Mouse (Mus musculus) MEL (cell line): ENCODE results near the gene Mark4. TPM values are rescaled to one million over a fixed set of nuclear protein-coding genes. Genes with fewer than 3 reads are reported as not detected.

Experiments
- DNase-seq: peaks from one replicate; pipeline ENCODE4 v3.0.0; 2011; ENCODE audit warnings: low read depth, low spot score
- H3K27ac ChIP-seq: 2 replicates; pipeline ENCODE4 v1.5.1; 2012; ENCODE audit warnings: low read depth, mild to moderate bottlenecking, control low read depth, low read length, moderate library complexity; ENCODE audit not compliant: control insufficient read depth
- H3K27me3 ChIP-seq, 2 experiments: fragments of 150-350 bp in 1 of 2; sonication (generic) in 1 of 2; 2 replicates each; pipeline ENCODE4 v1.6.1; 2012; ENCODE audit warnings: low read length in 2 of 2, mild to moderate bottlenecking in 2 of 2, improper control_type of control experiment in 1 of 2, moderate library complexity in 1 of 2; ENCODE audit not compliant: insufficient read depth in 2 of 2, control insufficient read depth in 1 of 2
- H3K36me3 ChIP-seq, 2 experiments: 2 replicates each; pipeline ENCODE4 v1.6.1; 2012 to 2014; ENCODE audit warnings: low read length in 2 of 2, improper control_type of control experiment in 1 of 2, inconsistent platforms in 1 of 2, mild to moderate bottlenecking in 1 of 2; ENCODE audit not compliant: insufficient read depth in 2 of 2, control insufficient read depth in 1 of 2
- H3K4me1 ChIP-seq, 2 experiments: fragments of 150-350 bp in 1 of 2; sonication (generic) in 1 of 2; 2 replicates each; pipeline ENCODE4 v1.6.1; 2012; ENCODE audit warnings: low read length in 2 of 2, improper control_type of control experiment in 1 of 2, mild to moderate bottlenecking in 1 of 2; ENCODE audit not compliant: insufficient read depth in 2 of 2, control insufficient read depth in 1 of 2
- H3K4me3 ChIP-seq, 2 experiments: fragments of 150-350 bp in 1 of 2; sonication (generic) in 1 of 2; 2 replicates each; pipeline ENCODE4 v1.5.1; 2012; ENCODE audit warnings: low read depth in 2 of 2, low read length in 2 of 2, mild to moderate bottlenecking in 2 of 2, moderate library complexity in 2 of 2, control low read depth in 1 of 2, improper control_type of control experiment in 1 of 2; ENCODE audit not compliant: control insufficient read depth in 1 of 2, insufficient read depth in 1 of 2
- H3K79me2 ChIP-seq: 2 replicates; pipeline ENCODE4 v1.6.1; 2012; ENCODE audit warnings: mild to moderate bottlenecking, low read length, moderate library complexity; ENCODE audit not compliant: control insufficient read depth, poor library complexity, insufficient read depth
- H3K9ac ChIP-seq: 2 replicates; pipeline ENCODE4 v1.6.1; 2012; ENCODE audit warnings: low read depth, mild to moderate bottlenecking, control low read depth, low read length, moderate library complexity; ENCODE audit not compliant: control insufficient read depth, poor library complexity, severe bottlenecking
- H3K9me3 ChIP-seq: fragments of 150-350 bp; sonication (generic); replicated peaks from 2 replicates; pipeline ENCODE4 v1.6.1; 2012; ENCODE audit warnings: mild to moderate bottlenecking, low read length, improper control_type of control experiment, moderate library complexity; ENCODE audit not compliant: insufficient read depth
- CHD1 ChIP-seq: IDR thresholded peaks from 2 replicates; pipeline ENCODE4 v1.6.1; 2012; ENCODE audit warnings: low read depth, mild to moderate bottlenecking, inconsistent platforms, low read length, improper control_type of control experiment
- E2F4 ChIP-seq: IDR thresholded peaks from 2 replicates; pipeline ENCODE4 v1.6.1; 2011; ENCODE audit warnings: low read depth, low read length, improper control_type of control experiment, borderline replicate concordance
- ELF1 ChIP-seq: IDR thresholded peaks from 2 replicates; pipeline ENCODE4 v1.6.1; 2014; ENCODE audit warnings: low read depth, mild to moderate bottlenecking, inconsistent platforms, low read length, improper control_type of control experiment, moderate library complexity
- ETS1 ChIP-seq: IDR thresholded peaks from 2 replicates; pipeline ENCODE4 v1.6.1; 2012; ENCODE audit warnings: low read depth, mild to moderate bottlenecking, inconsistent platforms, low read length, improper control_type of control experiment, moderate library complexity
- HCFC1 ChIP-seq: IDR thresholded peaks from 2 replicates; pipeline ENCODE4 v1.6.1; 2012; ENCODE audit warnings: low read depth, mild to moderate bottlenecking, inconsistent platforms, low read length, improper control_type of control experiment, moderate library complexity
- JUND ChIP-seq: IDR thresholded peaks from 2 replicates; pipeline ENCODE4 v1.6.1; 2011; ENCODE audit warnings: low read depth, mild to moderate bottlenecking, improper control_type of control experiment, low read length
- MAFK ChIP-seq: IDR thresholded peaks from 2 replicates; pipeline ENCODE4 v1.6.1; 2011; ENCODE audit warnings: low read depth, mild to moderate bottlenecking, low read length, improper control_type of control experiment, borderline replicate concordance
- MAX ChIP-seq: IDR thresholded peaks from 2 replicates; pipeline ENCODE4 v1.6.1; 2011; ENCODE audit warnings: low read length, improper control_type of control experiment
- MAZ ChIP-seq: IDR thresholded peaks from 2 replicates; pipeline ENCODE4 v1.6.1; 2012; ENCODE audit warnings: low read depth, mild to moderate bottlenecking, inconsistent platforms, low read length, improper control_type of control experiment
- MEF2A ChIP-seq: IDR thresholded peaks from 2 replicates; pipeline ENCODE4 v1.6.1; 2014; ENCODE audit warnings: low read depth, mild to moderate bottlenecking, inconsistent platforms, low read length, improper control_type of control experiment; ENCODE audit not compliant: poor library complexity, insufficient replicate concordance, severe bottlenecking; ENCODE audit errors: extremely low read depth
- NELFE ChIP-seq: IDR thresholded peaks from 2 replicates; pipeline ENCODE4 v1.6.1; 2011; ENCODE audit warnings: low read depth, low read length, improper control_type of control experiment
- POLR2A ChIP-seq, 2 experiments: IDR thresholded peaks; 2 replicates each; pipeline ENCODE4 v1.6.1; 2011 to 2012; ENCODE audit warnings: low read length in 2 of 2, mild to moderate bottlenecking in 2 of 2, control low read depth in 1 of 2, improper control_type of control experiment in 1 of 2, low read depth in 1 of 2, moderate library complexity in 1 of 2; ENCODE audit not compliant: control insufficient read depth in 1 of 2, insufficient read depth in 1 of 2, poor library complexity in 1 of 2
- POLR2AphosphoS2 ChIP-seq: IDR thresholded peaks from 2 replicates; pipeline ENCODE4 v1.6.1; 2011; ENCODE audit warnings: low read length, improper control_type of control experiment
- POLR2AphosphoS5 ChIP-seq: IDR thresholded peaks from 2 replicates; pipeline ENCODE4 v1.6.1; 2012; ENCODE audit warnings: low read depth, borderline replicate concordance, mild to moderate bottlenecking, inconsistent platforms, low read length, moderate library complexity, mixed read lengths
- RAD21 ChIP-seq: IDR thresholded peaks from 2 replicates; pipeline ENCODE4 v1.6.1; 2011; ENCODE audit warnings: mild to moderate bottlenecking, low read depth, low read length, improper control_type of control experiment
- SIN3A ChIP-seq: IDR thresholded peaks from 2 replicates; pipeline ENCODE4 v1.6.1; 2012; ENCODE audit warnings: low read length, improper control_type of control experiment, inconsistent platforms
- SMC3 ChIP-seq: IDR thresholded peaks from 2 replicates; pipeline ENCODE4 v1.6.1; 2011; ENCODE audit warnings: low read depth, low read length, improper control_type of control experiment
- TAL1 ChIP-seq: IDR thresholded peaks from 2 replicates; pipeline ENCODE4 v1.6.1; 2012; ENCODE audit warnings: mild to moderate bottlenecking, inconsistent platforms, low read length, moderate library complexity, mixed read lengths
- TBP ChIP-seq: IDR thresholded peaks from 2 replicates; pipeline ENCODE4 v1.8.0; 2011; ENCODE audit warnings: low read depth, low read length, improper control_type of control experiment
- TCF12 ChIP-seq: IDR thresholded peaks from 2 replicates; pipeline ENCODE4 v1.6.1; 2014; ENCODE audit warnings: low read depth, mild to moderate bottlenecking, inconsistent platforms, low read length, improper control_type of control experiment, moderate library complexity
- ZC3H11A ChIP-seq: IDR thresholded peaks from 2 replicates; pipeline ENCODE4 v1.6.1; 2012; ENCODE audit warnings: low read depth, mild to moderate bottlenecking, inconsistent platforms, low read length, improper control_type of control experiment
- ZKSCAN1 ChIP-seq: IDR thresholded peaks from 2 replicates; pipeline ENCODE4 v1.6.1; 2012; ENCODE audit warnings: low read depth, mild to moderate bottlenecking, inconsistent platforms, low read length, improper control_type of control experiment, moderate library complexity
- ZMIZ1 ChIP-seq: IDR thresholded peaks from 2 replicates; pipeline ENCODE4 v1.6.1; 2012; ENCODE audit warnings: low read depth, mild to moderate bottlenecking, inconsistent platforms, low read length, improper control_type of control experiment, moderate library complexity
- ZNF384 ChIP-seq: IDR thresholded peaks from 2 replicates; pipeline ENCODE4 v1.6.1; 2012; ENCODE audit warnings: low read depth, mild to moderate bottlenecking, inconsistent platforms, low read length, improper control_type of control experiment
- polyA plus RNA-seq, 2 experiments: library from polyadenylated mRNA; stranded (reverse) in 1 of 2; unstranded in 1 of 2; fragments of >175 nt in 1 of 2; fragments of >200 nt in 1 of 2; gene quantifications; 2 replicates each; pipeline versions ENCODE4 v1.2.1 to v1.2.4; 2012; ENCODE audit warnings: low replicate concordance in 2 of 2, low read depth in 1 of 2; ENCODE audit not compliant: insufficient read length in 2 of 2, insufficient read depth in 1 of 2, missing spikeins in 1 of 2
- total RNA-seq: library from RNA; depleted of rRNA; stranded (reverse); fragments of 300-350 nt; gene quantifications from 2 replicates; pipeline ENCODE4 v1.2.3, GENCODE M21; 2012

The Mark4 gene
- total and polyA plus RNA-seq, 3 experiments, result 4.7 to 18.5 TPM; not detected in 1

- TF ChIP-seq MAFK (no peak), TCF12 (no peak), ZKSCAN1 (no peak), SMC3 (no peak), TAL1 (no peak), POLR2AphosphoS2 (no peak), POLR2A (IDR thresholded peaks at IDR 0.05; ENCODE audit: control insufficient read depth in 1 of 2, insufficient read depth in 1 of 2, low read depth in 1 of 2, low read length in 2 of 2, poor library complexity in 1 of 2) (no peak), ZC3H11A (no peak), HCFC1 (no peak), RAD21 (no peak), NELFE (no peak)
- TF ChIP-seq, all 39 proteins: peak for 0
- Histone ChIP-seq H3K79me2 (peaks cover 7% of the 10 kb centered on the region), H3K4me1 (0 out of 4 replicates have a peak, but pooled peaks cover 0 to 8% of the 10 kb centered on the region in 2 experiments), H3K4me3 (no peak overlapping the region), H3K36me3 (peaks cover 0 to 4% of the 10 kb centered on the region in 2 experiments; a peak in 1 of 4 replicates), H3K27ac (no peak overlapping the region), H3K27me3 (no peaks in the 10 kb centered on the region), H3K9ac (no peak overlapping the region), H3K9me3 (no peaks in the 10 kb centered on the region)
- no peak for DNase-seq
These were observed 2.0 kb downstream of the Mark4 start for GRCm38 (mm10) chr7:19456628-19457027.

GRCm38 (mm10) chr7:19455819-19456495, 2.7 kb downstream of the Mark4 start:
- H3K79me2 ChIP-seq, result peaks cover 7% of the 10 kb centered on the region
- H3K27ac ChIP-seq, result no peak overlapping the region
- no peak overlapping the region for H3K9ac ChIP-seq
- DNase-seq, result no peak
- 0 out of 4 replicates have a peak, but pooled peaks cover 0 to 8% of the 10 kb centered on the region in 2 experiments for H3K4me1 ChIP-seq
- TF ChIP-seq MAX (no peak), RAD21 (no peak), SMC3 (no peak), ZNF384 (no peak), ZC3H11A (no peak), MEF2A (no peak), MAZ (no peak), JUND (no peak), SIN3A (no peak), ETS1 (no peak), POLR2AphosphoS2 (no peak), TAL1 (no peak), TBP (no peak), POLR2AphosphoS5 (no peak), E2F4 (no peak), ELF1 (no peak), CHD1 (no peak), ZMIZ1 (no peak)
- peaks cover 0 to 4% of the 10 kb centered on the region in 2 experiments; a peak in 1 of 4 replicates for H3K36me3 ChIP-seq
- no peak overlapping the region for H3K4me3 ChIP-seq
- no peaks in the 10 kb centered on the region for H3K9me3 ChIP-seq
- H3K27me3 ChIP-seq, result no peaks in the 10 kb centered on the region
